Comparison of ENCODE assay signal across 12 mouse cellular contexts in the genomic region with DNA sequence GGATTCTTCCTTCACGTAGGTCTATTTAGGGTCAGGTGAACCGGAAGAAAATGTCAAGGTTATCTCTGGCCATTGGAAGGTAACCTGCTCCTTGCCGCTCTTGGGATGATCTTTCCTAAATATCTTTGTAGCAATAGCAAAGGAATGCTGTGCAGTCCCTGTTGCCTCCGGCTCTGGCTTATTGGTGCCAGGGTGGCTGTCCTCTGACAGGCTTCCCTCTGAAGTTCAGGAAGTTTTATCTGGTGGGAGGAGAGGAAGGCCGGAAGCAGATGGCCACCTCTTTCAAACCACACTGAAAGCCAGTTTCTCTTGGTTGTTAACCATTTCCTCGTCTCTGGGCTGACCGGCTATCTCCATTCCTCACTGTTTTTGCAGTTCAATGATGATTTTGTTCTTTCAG. TPM values are rescaled to one million over a fixed set of nuclear protein-coding genes. Genes with fewer than 3 reads are reported as not detected.
DNase-seq lines count a peak whose midpoint lies in the region; ATAC-seq and TF ChIP-seq lines count a peak whose summit lies in the region.
"Had no signal": no experiment of that assay in that cellular context is flagged by ENCODE, and none has a peak within 500 bp of the region (broad histone marks: within the 10 kb centered on the region; RNA-seq: fewer than 3 reads in every experiment).

No protein-coding gene starts in this region.

- H3K9ac ChIP-seq in heart, embryonic 11.5 days (ENCODE audit: low read depth, low read length), result no peak overlapping the region
- H3K9ac ChIP-seq in intestine, embryonic 15.5 days, result no peak overlapping the region
- H3K9ac ChIP-seq: forebrain, embryonic 13.5 days; limb, embryonic 13.5 days had no signal

- peak overlapping the region; percentile 46 for H3K4me2 ChIP-seq in heart, embryonic 11.5 days
- no peak overlapping the region; the same call in 1 of the 2 replicates for H3K4me2 ChIP-seq in intestine, embryonic 15.5 days (replicated peaks)
- H3K4me2 ChIP-seq: forebrain, embryonic 13.5 days; limb, embryonic 13.5 days had no signal

- H3K36me3 ChIP-seq in heart, embryonic 11.5 days (ENCODE audit: control insufficient read depth, insufficient read depth, low read length), result no peaks in the 10 kb centered on the region
- H3K36me3 ChIP-seq in intestine, embryonic 15.5 days, result no peaks in the 10 kb centered on the region
- H3K36me3 ChIP-seq: limb, embryonic 13.5 days had no signal

- no peak for TF ChIP-seq POLR2A in bone marrow macrophage, adult 2 months (IDR thresholded peaks at IDR 0.05; ENCODE audit: borderline replicate concordance, low read depth, low read length)

- H3K27me3 ChIP-seq in heart, embryonic 11.5 days (ENCODE audit: control insufficient read depth, insufficient read depth, low read length), result no peaks in the 10 kb centered on the region
- no peaks in the 10 kb centered on the region for H3K27me3 ChIP-seq in intestine, embryonic 15.5 days (replicated peaks)
- H3K27me3 ChIP-seq: forebrain, embryonic 13.5 days; limb, embryonic 13.5 days had no signal

- WGBS in heart, embryonic 11.5 days (ENCODE audit: insufficient replicate concordance), result 18% methylated on average over 7 of the region's 7 CpGs
- WGBS in intestine, embryonic 15.5 days, result 36% methylated on average over 7 of the region's 7 CpGs

- peaks cover 17% of the 10 kb centered on the region for H3K4me1 ChIP-seq in heart, embryonic 11.5 days (ENCODE audit: control insufficient read depth, insufficient read depth, low read length)
- H3K4me1 ChIP-seq in bone marrow macrophage, adult 2 months (ENCODE audit: control insufficient read depth, insufficient read depth, low read length), result peaks cover 29% of the 10 kb centered on the region
- H3K4me1 ChIP-seq in intestine, embryonic 15.5 days (replicated peaks), result no peaks in the 10 kb centered on the region
- H3K4me1 ChIP-seq: forebrain, embryonic 13.5 days had no signal

- no peak overlapping the region; the same call in 1 of the 2 replicates for H3K4me3 ChIP-seq in heart, embryonic 11.5 days (ENCODE audit: low read depth, low read length)
- H3K4me3 ChIP-seq in bone marrow macrophage, adult 2 months (ENCODE audit: insufficient read depth, low read length), result peak overlapping the region; percentile 26
- H3K4me3 ChIP-seq in intestine, embryonic 15.5 days (replicated peaks), result no peak overlapping the region
- H3K4me3 ChIP-seq: forebrain, embryonic 13.5 days; layer of hippocampus, adult 2 months; limb, embryonic 13.5 days had no signal

- DNase-seq in heart, adult 9 months (ENCODE audit: low spot score in 2 of 2), result no peak
- DNase-seq in lung, postnatal 36 days, result peak; percentile 27
- DNase-seq in ovary, adult 18-20 months (ENCODE audit: low spot score), result no peak
- no peak for DNase-seq in layer of hippocampus, adult 9-10 months (ENCODE audit: low spot score)
- DNase-seq: cerebellum, postnatal 36 days had no signal

- peak overlapping the region; percentile 85 for H3K27ac ChIP-seq in heart, embryonic 11.5 days (ENCODE audit: low read depth, low read length)
- peak overlapping the region; percentile 71 for H3K27ac ChIP-seq in bone marrow macrophage, adult 2 months (ENCODE audit: insufficient read depth, low read depth, low read length)
- H3K27ac ChIP-seq in intestine, embryonic 15.5 days, result no peak overlapping the region
- H3K27ac ChIP-seq: forebrain, embryonic 13.5 days; layer of hippocampus, adult 2 months; limb, embryonic 13.5 days had no signal

- H3K9me3 ChIP-seq in heart, embryonic 11.5 days (replicated peaks; ENCODE audit: control insufficient read depth, low read length), result no peaks in the 10 kb centered on the region
- H3K9me3 ChIP-seq in intestine, embryonic 15.5 days, result no peaks in the 10 kb centered on the region
- H3K9me3 ChIP-seq: forebrain, embryonic 13.5 days; limb, embryonic 13.5 days had no signal

- no peak for TF ChIP-seq CTCF in bone marrow macrophage, adult 2 months (IDR thresholded peaks at IDR 0.05; ENCODE audit: low read depth, low read length)

- ATAC-seq in heart, embryonic 11.5 days (replicated peaks; ENCODE audit: insufficient number of reproducible peaks, low FRiP score, low TSS enrichment), result no peak
- ATAC-seq in intestine, embryonic 15.5 days, result peak; percentile 42; the same call in 1 of the 2 replicates
- ATAC-seq in cerebellum, adult (ENCODE audit: insufficient number of reproducible peaks, low FRiP score, low TSS enrichment), result no peak
- ATAC-seq: forebrain, embryonic 13.5 days had no signal

RNA-seq across cellular contexts. Expression of gene Dyrk1a, which starts 10.5 kb away (rescaled TPM):
- polyA plus RNA-seq in heart, embryonic 11.5 days (2014; fragmentation: Nextera tagmentation; extraction: Ambion mirVana), result 9.0 and 11.6 TPM in 2 replicates
- 29.8 and 34.4 TPM in 2 replicates for polyA plus RNA-seq in bone marrow macrophage, adult 2 months (2012; ENCODE audit: insufficient read depth, insufficient read length, missing spikeins)
- polyA plus RNA-seq in intestine, embryonic 15.5 days (2015; fragmentation: Nextera tagmentation; extraction: Ambion mirVana), result 8.1 and 8.7 TPM in 2 replicates

RNA-seq across cellular contexts. Expression of gene Vps26c, which starts 32.7 kb away (rescaled TPM):
- polyA plus RNA-seq in heart, embryonic 11.5 days (2014; fragmentation: Nextera tagmentation; extraction: Ambion mirVana), result 47.4 and 54.6 TPM in 2 replicates
- polyA plus RNA-seq in bone marrow macrophage, adult 2 months (2012; ENCODE audit: insufficient read depth, insufficient read length, missing spikeins), result 63.8 and 64.2 TPM in 2 replicates
- polyA plus RNA-seq in intestine, embryonic 15.5 days (2015; fragmentation: Nextera tagmentation; extraction: Ambion mirVana), result 61.5 and 63.1 TPM in 2 replicates
